Mouse (Mus musculus) liver, adult 2 months (tissue): Measurements from ENCODE around the gene Notch2.

Experiments
- CTCF ChIP-seq: fragments of 200-500 bp; IDR thresholded peaks from 2 replicates; pipeline ENCODE4 v1.5.1; 2011; ENCODE audit warnings: low read depth, low read length, control low read depth
- POLR2A ChIP-seq: fragments of 200-500 bp; IDR thresholded peaks from 2 replicates; pipeline ENCODE4 v1.6.1; 2011; ENCODE audit warnings: low read length, control low read depth; ENCODE audit not compliant: insufficient read depth; ENCODE audit errors: extremely low read depth

GRCm38 (mm10) chr3:97972707-97973106, 40.6 kb upstream of the Notch2 start:
- TF ChIP-seq CTCF (no peak), POLR2A (no peak)
